Mouse (Mus musculus) cerebellum, adult (tissue): ENCODE data around the gene Lbhd2.

ENCODE experiments used
- ATAC-seq: cut with Nextera tagmentation; 2 replicates; pipeline ENCODE4 v1.9.2; 2017; ENCODE audit warnings: mild to moderate bottlenecking, moderate library complexity, mixed read lengths; ENCODE audit not compliant: insufficient number of reproducible peaks, low FRiP score, low TSS enrichment

Gene Lbhd2

GRCm38 (mm10) chr12:111401454-111402184 is 5.0 kb upstream of the Lbhd2 start:
- ATAC-seq = peak; percentile 80

GRCm38 (mm10) chr12:111404880-111405279 is 1.7 kb upstream of the Lbhd2 start:
- no peak for ATAC-seq

GRCm38 (mm10) chr12:111409583-111409982 is 3.0 kb downstream of the Lbhd2 start:
- ATAC-seq = no peak

GRCm38 (mm10) chr12:111411631-111412355 is 5.2 kb downstream of the Lbhd2 start:
- no peak for ATAC-seq

- no peak for ATAC-seq
Observed at GRCm38 (mm10) chr12:111412581-111413284, 6.1 kb downstream of the Lbhd2 start.

GRCm38 (mm10) chr12:111413300-111413699 is 6.7 kb downstream of the Lbhd2 start:
- peak; percentile 86 for ATAC-seq

- ATAC-seq = no peak
Observed at GRCm38 (mm10) chr12:111416921-111417779, 10.5 kb downstream of the Lbhd2 start, which contains the start of gene Exoc3l4. Exoc3l4 (plus strand) TSS chr12:111417017.

GRCm38 (mm10) chr12:111419918-111420317 is 13.3 kb downstream of the Lbhd2 start:
- ATAC-seq = no peak

- ATAC-seq = no peak
Observed at GRCm38 (mm10) chr12:111420946-111421709, 14.5 kb downstream of the Lbhd2 start.

GRCm38 (mm10) chr12:111422852-111423251 is 16.2 kb downstream of the Lbhd2 start:
- ATAC-seq = no peak

- no peak for ATAC-seq
Observed at GRCm38 (mm10) chr12:111423570-111424129, 17.0 kb downstream of the Lbhd2 start.

GRCm38 (mm10) chr12:111424547-111424946 is 17.9 kb downstream of the Lbhd2 start:
- ATAC-seq = no peak

- ATAC-seq = no peak
Observed at GRCm38 (mm10) chr12:111425258-111425657, 18.6 kb downstream of the Lbhd2 start.

- ATAC-seq = peak; percentile 77
Observed at GRCm38 (mm10) chr12:111425789-111426460, 19.3 kb downstream of the Lbhd2 start.

GRCm38 (mm10) chr12:111427438-111428113 is 21.0 kb downstream of the Lbhd2 start:
- ATAC-seq = no peak

GRCm38 (mm10) chr12:111428364-111428763 is 21.8 kb downstream of the Lbhd2 start:
- no peak for ATAC-seq

- ATAC-seq = no peak
Observed at GRCm38 (mm10) chr12:111428961-111429911, 22.6 kb downstream of the Lbhd2 start.
